Mouse (Mus musculus) gastrocnemius, postnatal 36 days (tissue): Measurements from ENCODE around the gene Thnsl2. TPM values are rescaled to one million over a fixed set of nuclear protein-coding genes. Genes with fewer than 3 reads are reported as not detected.

Source experiments
- DNase-seq, 2 experiments: peaks; one replicate each; pipeline ENCODE4 v3.0.0; 2022
- intact Hi-C: fragments of 180-260 bp; cut with DNase I; formaldehyde crosslinking; loops from one replicate; pipeline ENCODE4 v1.15.1; 2025
- long read RNA-seq, 2 experiments: library from polyadenylated mRNA; stranded (forward); transcript quantifications; one replicate each; pipeline ENCODE4 v2.0.0; 2021
- total RNA-seq, 2 experiments: library from RNA; stranded (reverse); gene quantifications; 2 replicates each; pipeline ENCODE4 v1.2.3; 2021

The Thnsl2 gene
- 1 to 10 TPM; 6.0 to 6.8 TPM for total RNA-seq
- long read RNA-seq, experiment 1, partial matches to known transcripts, result 0 of 9 reads
- long read RNA-seq, experiment 1, other reads (novel, unspliced or antisense), result 6 of 9 reads
- long read RNA-seq, experiment 2, transcript Thnsl2-202 (9 exons, 2,077 nt), result major isoform, 6 of 10 reads
- long read RNA-seq, experiment 2, partial matches to known transcripts, result 0 of 10 reads
- long read RNA-seq, experiment 2, other reads (novel, unspliced or antisense), result 4 of 10 reads

DNA sequence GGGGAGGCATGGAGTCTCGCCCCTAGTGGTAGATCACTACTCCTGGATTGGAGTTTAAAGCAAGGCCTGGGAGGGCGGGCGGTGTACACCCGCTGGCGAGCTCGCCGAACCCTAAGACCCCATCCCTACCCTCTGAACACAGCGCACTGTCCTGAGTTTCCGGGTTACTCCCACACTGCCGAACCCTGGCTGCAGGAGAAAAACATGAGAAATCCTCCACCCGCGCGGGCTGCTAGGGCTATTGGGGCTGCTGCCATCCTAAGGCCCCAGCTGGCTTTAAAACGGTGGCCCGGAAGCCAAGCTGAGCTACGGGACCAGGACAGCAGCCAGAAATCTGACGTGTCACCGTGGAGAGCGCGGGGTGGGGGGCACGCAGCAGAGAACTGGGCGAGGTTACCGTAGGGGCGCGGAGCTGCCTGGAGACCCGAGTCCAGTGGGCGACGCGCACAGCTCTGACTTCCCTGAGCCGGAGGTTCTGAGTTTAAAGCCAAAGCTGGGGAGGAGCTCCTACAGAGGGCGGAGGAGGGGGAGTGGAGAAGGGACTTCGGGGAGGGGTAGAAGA lies at the start of gene Thnsl2:
TSS of gene Thnsl2 (minus strand) at position 546 of the 562 bp plus-strand sequence.
- intact Hi-C loops, result no loop called here

GRCm38 (mm10) chr6:71193151-71193740 lies 49.0 kb upstream of the Thnsl2 start:
- no peak for DNase-seq
- intact Hi-C loops, result no loop called here

More for the DNA sequence above, at the start of gene Thnsl2:
- DNase-seq, result peak; percentile 53 to 79

DNA sequence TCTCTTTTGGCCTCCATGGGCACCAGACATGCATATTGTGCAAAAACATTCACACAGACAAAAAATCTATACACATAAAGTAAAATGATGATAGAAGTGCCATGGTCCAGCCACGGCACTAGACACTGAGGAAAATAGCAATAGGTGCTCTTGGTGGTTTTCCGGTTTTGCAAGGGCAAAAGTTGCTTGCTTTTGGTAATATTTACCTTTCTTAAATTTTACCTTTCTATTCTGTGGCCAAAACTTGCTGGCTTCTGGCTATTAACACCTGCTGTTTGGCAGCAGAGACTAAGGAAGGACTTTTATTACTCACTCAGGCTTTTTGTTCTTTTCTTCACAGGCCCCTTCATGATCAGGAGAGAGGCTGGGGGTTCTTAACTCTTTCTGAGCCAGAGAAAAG lies 46.3 kb upstream of the Thnsl2 start:
- intact Hi-C loops, result no loop called here
- no peak for DNase-seq

DNA sequence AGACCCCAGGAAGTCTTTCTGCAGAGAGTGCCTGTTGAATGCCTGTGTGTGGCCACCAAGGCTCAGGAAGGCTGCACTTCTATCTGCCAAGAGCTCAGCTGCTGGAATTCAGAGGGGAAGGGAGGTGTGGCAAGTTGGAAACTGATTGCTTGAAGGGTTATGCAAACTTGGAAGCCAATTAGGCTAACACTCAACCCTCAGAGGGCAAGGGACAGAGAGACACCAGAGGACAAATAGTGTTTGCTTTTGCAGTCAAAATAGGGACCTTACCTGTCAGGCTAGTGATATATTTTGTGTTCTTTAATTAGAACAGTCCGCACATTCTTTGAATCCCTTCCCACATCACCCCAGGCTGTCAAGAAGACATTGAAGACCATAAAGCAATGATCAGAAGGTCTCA lies 45.3 kb upstream of the Thnsl2 start:
- no peak for DNase-seq
- intact Hi-C loops, result no loop called here

GRCm38 (mm10) chr6:71184941-71185604 lies 40.8 kb upstream of the Thnsl2 start:
- intact Hi-C loops, result no loop called here
- DNase-seq, result no peak

DNA sequence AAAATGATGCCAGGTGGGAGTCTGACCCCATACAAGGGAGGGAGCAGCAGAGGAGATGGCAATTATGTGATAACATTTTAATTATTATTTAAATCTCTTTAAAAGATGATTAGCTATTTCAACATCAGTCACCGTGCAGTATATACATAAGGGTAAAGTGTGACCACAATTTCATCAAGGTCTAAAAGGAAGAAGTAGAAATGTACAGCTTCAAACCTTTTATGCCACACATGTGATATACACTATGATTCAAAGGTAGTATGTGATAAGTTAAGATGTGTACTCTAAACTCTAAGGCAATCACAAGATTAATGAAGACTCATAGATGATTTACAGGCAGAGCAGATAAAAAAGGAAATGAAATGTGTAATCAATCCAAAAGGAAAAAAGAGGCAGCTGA lies 36.4 kb upstream of the Thnsl2 start:
- intact Hi-C loops, result no loop called here
- DNase-seq, result no peak

DNA sequence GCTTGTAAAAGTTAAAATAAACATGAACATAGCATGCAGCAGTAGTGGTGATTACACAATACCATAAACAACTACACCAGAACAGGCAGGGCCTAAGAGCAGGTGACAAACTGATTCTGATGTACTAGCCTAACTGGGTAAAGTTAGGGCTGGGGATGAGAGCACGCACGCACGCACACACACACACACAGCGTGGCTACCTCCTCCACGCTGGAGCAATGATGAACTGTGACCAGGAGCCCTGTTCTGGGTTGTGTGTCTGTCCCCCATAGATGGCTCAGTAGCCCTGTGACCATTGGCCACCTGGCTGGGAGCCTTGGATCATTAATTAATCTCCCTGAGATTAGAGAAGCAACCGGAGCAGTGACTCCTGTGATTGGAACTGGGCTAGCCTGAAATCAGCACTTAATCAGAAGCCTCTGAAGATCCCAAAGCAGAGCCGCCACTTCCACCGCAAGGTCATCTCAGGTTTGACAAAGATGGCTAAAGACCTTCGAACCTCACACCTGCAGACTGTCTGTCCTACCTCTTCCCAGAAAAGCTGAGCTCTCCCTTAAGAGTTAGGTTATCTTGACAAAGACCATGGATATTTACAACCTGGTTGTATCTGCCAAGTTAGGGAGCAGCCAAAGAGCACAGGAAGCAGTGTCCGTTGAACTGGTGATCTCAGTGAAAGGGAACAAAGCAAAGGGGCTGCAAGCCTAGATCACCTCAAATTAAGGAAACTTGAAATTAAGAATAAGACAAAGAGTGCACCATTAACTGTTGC lies 28.8 kb upstream of the Thnsl2 start:
- no peak for DNase-seq
- intact Hi-C loops, result no loop called here

- DNase-seq, result no peak
These were observed 22.4 kb upstream of the Thnsl2 start for GRCm38 (mm10) chr6:71166551-71167169.

GRCm38 (mm10) chr6:71164394-71164793 lies 20.2 kb upstream of the Thnsl2 start:
- intact Hi-C loops, result loop anchor here (5.0 to 10.0 kb wide), 3 partner anchors 140 to 640 kb away; no protein-coding TSS in a partner anchor
- DNase-seq, result no peak

More at GRCm38 (mm10) chr6:71166551-71167169, 22.4 kb upstream of the Thnsl2 start:
- intact Hi-C loops, result loop anchor here (10.0 kb wide), 2 partner anchors 138 to 638 kb away; no protein-coding TSS in a partner anchor

- intact Hi-C loops, result loop anchor here (5.0 to 10.0 kb wide), 3 partner anchors 143 to 643 kb away; no protein-coding TSS in a partner anchor
- DNase-seq, result no peak
These were observed 18.0 kb upstream of the Thnsl2 start for GRCm38 (mm10) chr6:71162269-71162668.

- DNase-seq, result no peak
- intact Hi-C loops, result loop anchor here (5.0 to 10.0 kb wide), 3 partner anchors 144 to 644 kb away; no protein-coding TSS in a partner anchor
These were observed 17.1 kb upstream of the Thnsl2 start for GRCm38 (mm10) chr6:71161290-71161689.

GRCm38 (mm10) chr6:71156674-71157326 lies 12.6 kb upstream of the Thnsl2 start:
- no peak for DNase-seq

DNA sequence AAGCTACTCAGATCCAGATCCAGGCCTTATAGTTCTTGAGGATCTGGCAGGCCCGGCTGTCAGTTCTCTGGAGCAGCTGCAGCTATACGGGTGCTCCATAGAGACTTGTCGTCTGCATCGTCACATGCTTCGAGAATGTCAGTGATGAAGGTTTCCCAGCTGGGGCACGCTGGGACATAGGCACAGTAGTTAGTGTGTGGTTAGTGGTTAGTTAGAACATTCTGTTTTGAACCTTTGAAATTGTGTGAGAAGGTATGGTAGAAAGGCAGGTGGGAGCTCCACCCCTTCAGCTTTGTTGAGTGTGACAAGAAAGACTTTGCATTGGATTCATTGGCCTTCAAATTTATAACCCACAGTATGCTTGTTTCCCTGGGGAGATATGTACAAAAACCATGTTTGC lies 10.6 kb upstream of the Thnsl2 start:
- no peak for DNase-seq
- intact Hi-C loops, result no loop called here

More at GRCm38 (mm10) chr6:71156674-71157326, 12.6 kb upstream of the Thnsl2 start:
- intact Hi-C loops, result no loop called here

DNA sequence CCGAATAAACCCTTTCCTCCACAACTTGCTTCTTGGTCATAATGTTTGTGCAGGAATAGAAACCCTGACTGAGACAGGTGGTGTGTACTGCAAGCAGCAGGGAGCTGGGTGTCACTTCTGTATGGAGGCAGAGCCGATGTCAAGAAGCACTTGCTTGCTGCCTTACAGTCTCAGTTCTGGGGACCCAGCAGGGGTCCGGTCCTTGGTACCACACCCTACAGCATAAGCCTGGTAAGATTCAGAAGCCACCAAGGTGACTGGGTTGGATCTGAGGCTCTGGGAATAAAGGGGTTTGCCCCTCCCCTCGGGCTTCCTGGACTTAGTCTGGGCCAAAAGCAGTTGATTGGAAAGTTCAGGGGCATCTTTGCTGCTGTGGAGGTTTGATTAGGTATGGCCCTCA lies 9.2 kb upstream of the Thnsl2 start:
- intact Hi-C loops, result no loop called here
- no peak for DNase-seq

DNA sequence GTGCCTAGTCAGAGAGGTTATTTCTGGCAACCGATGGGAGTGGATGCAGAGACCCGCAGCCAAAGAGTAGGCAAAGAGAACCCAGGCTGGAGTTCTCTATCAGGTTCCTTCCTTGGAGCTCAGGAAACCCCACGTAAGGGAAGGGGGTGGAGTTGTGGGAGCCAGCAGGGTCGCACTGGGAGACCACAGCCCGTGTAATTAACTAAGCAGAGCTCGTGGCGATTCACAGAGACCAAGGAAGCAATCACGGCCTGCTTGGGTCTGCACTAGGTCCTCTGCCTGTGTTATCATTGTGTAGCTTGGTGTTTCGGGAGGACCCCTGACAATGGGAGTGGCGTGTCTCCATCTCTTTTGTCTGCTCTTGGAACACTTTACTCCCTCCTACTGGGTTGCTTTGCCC lies 6.9 kb upstream of the Thnsl2 start:
- no peak for DNase-seq
- intact Hi-C loops, result no loop called here

GRCm38 (mm10) chr6:71149534-71149933 lies 5.3 kb upstream of the Thnsl2 start:
- DNase-seq, result peak in 1 of 2 experiments; percentile 21
- intact Hi-C loops, result no loop called here

DNA sequence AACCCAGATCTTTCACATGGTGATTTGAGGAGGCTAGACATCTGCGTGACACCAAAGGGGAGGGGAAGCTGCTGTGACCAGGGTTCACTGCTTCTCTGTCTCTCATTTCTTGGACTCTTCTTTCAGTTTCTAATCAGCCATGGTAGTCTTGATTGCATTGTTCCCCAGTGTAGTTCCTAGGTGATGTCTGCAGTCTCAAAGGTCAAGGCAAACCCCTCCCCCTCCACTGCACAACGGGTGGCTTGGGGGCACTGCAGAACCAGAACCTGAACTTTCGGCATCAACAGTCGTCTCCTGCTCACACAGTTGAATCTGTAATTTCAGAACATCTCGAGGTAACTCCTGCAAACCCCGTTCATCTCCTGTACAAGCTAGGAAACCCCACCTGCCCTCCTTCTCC lies 4.1 kb upstream of the Thnsl2 start:
- no peak for DNase-seq
- intact Hi-C loops, result no loop called here

- intact Hi-C loops, result no loop called here
These were observed 1.2 kb upstream of the Thnsl2 start for GRCm38 (mm10) chr6:71145288-71145989.

More at GRCm38 (mm10) chr6:71145288-71145989, 1.2 kb upstream of the Thnsl2 start:
- DNase-seq, result no peak
